Mouse (Mus musculus) liver, embryonic 12.5 days (tissue): ENCODE data around the gene Ctnnb1. TPM values are rescaled to one million over a fixed set of nuclear protein-coding genes. Genes with fewer than 3 reads are reported as not detected.

ENCODE experiments used
- ATAC-seq: fragments of 200-750 bp; cut with Nextera tagmentation; 2 replicates; pipeline ENCODE4 v1.8.0; 2017; ENCODE audit warnings: moderate number of reproducible peaks, mild to moderate bottlenecking, moderate library complexity
- H3K27ac ChIP-seq: fragments of 300-500 bp; sonication (generic); 2 replicates; pipeline ENCODE4 v1.5.1; 2016; ENCODE audit warnings: mild to moderate bottlenecking
- H3K27me3 ChIP-seq: fragments of 300-500 bp; sonication (generic); replicated peaks from 2 replicates; pipeline ENCODE4 v1.6.1; 2016; ENCODE audit warnings: mild to moderate bottlenecking, moderate library complexity
- H3K36me3 ChIP-seq: fragments of 300-500 bp; sonication (generic); 2 replicates; pipeline ENCODE4 v1.6.1; 2016; ENCODE audit warnings: mild to moderate bottlenecking, moderate library complexity
- H3K4me1 ChIP-seq: fragments of 300-500 bp; sonication (generic); 2 replicates; pipeline ENCODE4 v1.6.1; 2016
- H3K4me2 ChIP-seq: fragments of 300-500 bp; sonication (generic); 2 replicates; pipeline ENCODE4 v1.6.1; 2016; ENCODE audit warnings: mild to moderate bottlenecking, moderate library complexity
- H3K4me3 ChIP-seq: fragments of 300-500 bp; sonication (generic); 2 replicates; pipeline ENCODE4 v1.5.1; 2016; ENCODE audit warnings: mild to moderate bottlenecking, moderate library complexity
- H3K9ac ChIP-seq: fragments of 300-500 bp; sonication (generic); 2 replicates; pipeline ENCODE4 v1.6.1; 2016; ENCODE audit warnings: mild to moderate bottlenecking, moderate library complexity
- H3K9me3 ChIP-seq: fragments of 300-500 bp; sonication (generic); replicated peaks from 2 replicates; pipeline ENCODE4 v1.6.1; 2016; ENCODE audit warnings: mild to moderate bottlenecking, moderate library complexity
- WGBS: fragments of 180-500 bp; shearing (Covaris S2); methylation state at CpG from one replicate; pipeline ENCODE4 v1.1.7; 2016; ENCODE audit not compliant: insufficient replicate concordance; 5-methylcytosine and 5-hydroxymethylcytosine counted together
- polyA plus RNA-seq: library from polyadenylated mRNA; unstranded; fragments of >200 nt; fragmentation: Nextera tagmentation; extraction: Ambion mirVana; gene quantifications from 2 replicates; pipeline ENCODE4 v1.2.1, GENCODE M21; 2016

Gene Ctnnb1
- polyA plus RNA-seq, 1 experiment from 2014 or later: 158 TPM

DNA sequence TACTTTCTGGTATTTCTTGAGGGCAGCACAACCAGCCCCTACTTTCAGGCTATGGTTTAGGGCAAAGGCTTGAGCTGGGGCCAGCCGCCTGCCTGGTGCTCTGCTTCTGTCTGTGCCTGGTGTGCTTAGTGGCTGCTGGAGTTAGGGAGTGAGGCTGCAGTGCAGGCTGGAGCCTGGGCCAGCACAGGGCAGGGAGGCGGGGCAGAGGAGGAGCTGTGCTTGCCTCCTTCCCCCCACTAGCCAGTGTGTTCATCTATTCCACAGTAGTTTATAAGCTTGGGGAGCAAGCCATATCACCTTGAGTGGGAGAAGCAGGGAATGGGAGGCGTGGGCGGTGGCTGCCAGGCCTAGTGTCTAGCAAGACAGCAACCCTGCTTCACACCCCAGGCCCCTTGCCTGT, 34.1 kb downstream of the Ctnnb1 start:
- Histone ChIP-seq H3K9me3 (no peaks in the 10 kb centered on the region), H3K36me3 (peaks cover 100% of the 10 kb centered on the region), H3K4me1 (peaks cover 38% of the 10 kb centered on the region)

DNA sequence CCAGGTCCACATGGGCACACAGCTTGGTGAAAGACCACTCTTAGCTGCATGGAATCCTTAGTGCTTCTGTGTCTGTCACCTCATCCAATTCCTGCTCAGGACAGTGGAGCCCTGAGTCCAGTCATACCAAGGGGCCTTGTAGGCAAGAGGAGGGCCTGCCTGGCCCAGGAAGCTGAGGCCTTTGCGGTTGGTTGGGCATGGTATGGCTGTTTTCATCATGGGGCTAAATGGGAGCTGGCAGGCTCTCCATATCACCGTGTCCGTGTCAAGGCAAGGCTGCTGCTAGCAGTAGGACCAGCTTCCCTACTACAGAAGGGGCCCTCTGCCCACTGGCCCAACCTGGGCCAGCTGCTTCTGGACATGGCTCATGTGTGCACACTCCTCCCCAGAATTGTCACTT, 34.7 kb downstream of the Ctnnb1 start:
- H3K36me3 ChIP-seq: peaks cover 100% of the 10 kb centered on the region
- no peak overlapping the region for H3K4me3 ChIP-seq
- H3K27ac ChIP-seq: no peak overlapping the region
- H3K9me3 ChIP-seq: no peaks in the 10 kb centered on the region
- no peak for ATAC-seq
- H3K27me3 ChIP-seq: no peaks in the 10 kb centered on the region
- no peak overlapping the region for H3K9ac ChIP-seq
- peaks cover 38% of the 10 kb centered on the region for H3K4me1 ChIP-seq
- WGBS: 87% methylated on average over 3 of the region's 3 CpGs
- no peak overlapping the region for H3K4me2 ChIP-seq

More for the DNA sequence above, 34.1 kb downstream of the Ctnnb1 start:
- Histone ChIP-seq H3K4me3 (no peak overlapping the region), H3K4me2 (no peak overlapping the region), H3K27me3 (no peaks in the 10 kb centered on the region), H3K9ac (no peak overlapping the region), H3K27ac (0 out of 2 replicates have a peak overlapping the region, but pooled peaks have one; percentile 8)
- 87% methylated on average over 4 of the region's 4 CpGs for WGBS
- no peak for ATAC-seq

DNA sequence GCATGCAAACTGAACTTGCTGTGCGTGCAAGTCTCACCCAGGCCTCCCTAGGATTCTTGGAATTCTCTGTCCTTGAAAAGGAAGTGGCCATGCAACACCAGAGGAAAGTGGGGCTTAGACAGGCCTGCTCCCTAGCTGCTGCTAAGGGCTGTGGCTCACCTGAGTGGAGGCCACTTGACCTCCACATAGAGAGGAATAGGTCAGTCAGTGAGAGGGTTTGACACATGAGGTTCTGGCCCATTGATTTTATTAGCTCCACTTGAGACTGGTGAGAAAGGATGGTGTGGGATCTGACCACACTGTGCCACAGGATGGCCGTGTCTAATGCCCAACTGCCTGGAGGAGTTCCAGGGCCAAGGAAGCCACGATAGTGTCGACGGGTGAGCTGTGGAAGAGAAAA, 35.2 kb downstream of the Ctnnb1 start:
- H3K27me3 ChIP-seq: no peaks in the 10 kb centered on the region
- WGBS: 84% methylated on average over 5 of the region's 5 CpGs
- H3K4me1 ChIP-seq: peaks cover 38% of the 10 kb centered on the region
- no peak overlapping the region for H3K27ac ChIP-seq
- peaks cover 100% of the 10 kb centered on the region for H3K36me3 ChIP-seq
- no peaks in the 10 kb centered on the region for H3K9me3 ChIP-seq
- no peak overlapping the region for H3K4me2 ChIP-seq
- H3K4me3 ChIP-seq: no peak overlapping the region
- H3K9ac ChIP-seq: no peak overlapping the region
- no peak for ATAC-seq

DNA sequence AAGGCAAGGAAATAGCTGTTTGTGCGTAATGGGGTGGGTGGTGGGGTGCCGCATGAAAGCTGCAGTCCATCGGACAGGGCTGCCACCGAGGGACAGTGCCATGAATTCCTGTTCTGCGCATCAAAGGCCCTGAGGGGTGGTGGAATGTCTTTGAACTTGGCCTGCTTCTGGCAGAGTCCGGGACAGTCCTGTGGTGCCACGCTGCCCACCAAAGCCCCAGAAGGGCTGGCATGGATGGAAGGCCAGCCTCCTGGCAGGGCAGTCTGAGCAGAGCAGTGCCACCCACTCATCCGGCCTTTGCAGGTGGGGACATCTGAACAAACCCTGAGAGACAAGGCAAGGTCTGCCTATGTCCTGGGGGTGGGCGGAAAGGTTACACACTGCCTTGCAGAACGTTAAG, 36.0 kb downstream of the Ctnnb1 start:
- Histone ChIP-seq H3K36me3 (peaks cover 98% of the 10 kb centered on the region), H3K27ac (no peak overlapping the region), H3K4me1 (peaks cover 33% of the 10 kb centered on the region), H3K4me2 (no peak overlapping the region), H3K9me3 (no peaks in the 10 kb centered on the region), H3K9ac (no peak overlapping the region), H3K27me3 (no peaks in the 10 kb centered on the region), H3K4me3 (no peak overlapping the region)
- ATAC-seq: no peak
- 88% methylated on average over 10 of the region's 10 CpGs for WGBS

DNA sequence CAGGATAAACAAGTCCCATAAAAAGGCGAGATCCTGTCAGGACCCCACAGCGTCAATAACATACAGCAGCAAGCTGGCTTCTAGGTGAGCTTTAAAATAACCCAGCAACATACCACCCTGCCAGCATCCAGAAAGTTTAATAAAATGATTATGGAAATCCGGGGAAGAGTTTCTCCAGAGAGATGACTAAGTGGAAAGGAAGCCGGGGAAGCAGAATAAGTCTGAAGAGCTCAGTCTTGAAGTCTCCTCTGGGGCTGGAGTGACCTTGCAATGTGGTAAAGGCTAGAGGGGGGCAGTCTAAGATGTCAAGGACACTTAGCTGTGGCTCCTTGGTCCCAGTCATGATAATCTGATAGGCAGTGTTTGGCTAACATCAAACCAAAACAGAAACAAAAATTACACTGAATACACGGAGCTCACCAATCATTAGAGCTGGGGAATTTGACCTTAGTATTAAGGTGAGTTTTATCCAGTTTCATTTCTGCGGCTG, 44.1 kb downstream of the Ctnnb1 start:
- Histone ChIP-seq H3K4me2 (no peak overlapping the region), H3K9ac (no peak overlapping the region), H3K4me3 (no peak overlapping the region), H3K4me1 (no peaks in the 10 kb centered on the region), H3K36me3 (peaks cover 18% of the 10 kb centered on the region), H3K27me3 (no peaks in the 10 kb centered on the region), H3K27ac (no peak overlapping the region), H3K9me3 (no peaks in the 10 kb centered on the region)
- no peak for ATAC-seq
- WGBS: 67% methylated on average over 6 of the region's 6 CpGs

DNA sequence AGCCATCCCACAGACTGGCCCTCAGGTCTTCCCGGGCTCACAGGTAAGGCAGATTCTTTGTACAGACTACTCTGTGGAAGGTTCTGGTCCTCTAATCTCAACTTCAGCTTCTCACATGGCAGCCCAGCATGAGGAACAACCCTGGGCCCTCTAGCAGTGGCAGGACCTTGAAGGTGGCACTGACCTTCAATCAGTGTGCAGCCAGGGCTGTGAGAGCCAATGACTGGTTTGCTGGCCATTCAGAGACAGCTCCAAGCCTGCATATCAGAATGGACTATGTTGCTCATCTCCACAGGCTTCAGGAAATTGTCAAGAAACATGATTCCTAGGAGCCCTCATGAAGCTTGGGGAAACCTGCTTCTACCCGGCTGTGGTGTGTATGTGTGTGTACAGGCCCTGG, 45.2 kb downstream of the Ctnnb1 start:
- Histone ChIP-seq H3K27ac (no peak overlapping the region), H3K4me3 (no peak overlapping the region), H3K36me3 (peaks cover 6% of the 10 kb centered on the region), H3K4me1 (no peaks in the 10 kb centered on the region), H3K9me3 (no peaks in the 10 kb centered on the region), H3K4me2 (no peak overlapping the region), H3K9ac (no peak overlapping the region), H3K27me3 (no peaks in the 10 kb centered on the region)
- no peak for ATAC-seq
- 73% methylated on average over 2 of the region's 2 CpGs for WGBS

DNA sequence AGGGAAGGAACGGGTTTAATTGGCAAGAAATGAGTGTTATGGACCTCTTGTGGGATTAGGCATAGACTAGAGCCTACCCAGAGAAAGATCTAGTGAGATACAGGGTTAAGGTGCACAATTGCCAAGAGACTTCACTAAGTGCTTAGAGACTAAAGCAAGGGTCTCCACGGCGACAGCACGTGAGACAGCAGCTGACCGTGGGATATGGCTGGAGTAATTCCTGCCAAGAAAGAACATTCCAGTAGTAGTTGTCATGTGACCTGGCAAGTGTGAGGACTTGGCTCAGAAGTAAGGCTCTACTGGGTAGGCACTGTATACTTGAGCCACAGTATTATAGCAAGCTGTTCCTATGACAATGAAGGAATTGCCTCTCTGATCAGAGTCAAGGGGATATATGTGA, 47.1 kb downstream of the Ctnnb1 start:
- H3K4me1 ChIP-seq: no peaks in the 10 kb centered on the region
- H3K9ac ChIP-seq: no peak overlapping the region
- H3K4me3 ChIP-seq: no peak overlapping the region
- no peaks in the 10 kb centered on the region for H3K27me3 ChIP-seq
- no peaks in the 10 kb centered on the region for H3K36me3 ChIP-seq
- 75% methylated on average over 5 of the region's 5 CpGs for WGBS
- no peak overlapping the region for H3K4me2 ChIP-seq
- no peaks in the 10 kb centered on the region for H3K9me3 ChIP-seq
- no peak for ATAC-seq
- H3K27ac ChIP-seq: no peak overlapping the region

DNA sequence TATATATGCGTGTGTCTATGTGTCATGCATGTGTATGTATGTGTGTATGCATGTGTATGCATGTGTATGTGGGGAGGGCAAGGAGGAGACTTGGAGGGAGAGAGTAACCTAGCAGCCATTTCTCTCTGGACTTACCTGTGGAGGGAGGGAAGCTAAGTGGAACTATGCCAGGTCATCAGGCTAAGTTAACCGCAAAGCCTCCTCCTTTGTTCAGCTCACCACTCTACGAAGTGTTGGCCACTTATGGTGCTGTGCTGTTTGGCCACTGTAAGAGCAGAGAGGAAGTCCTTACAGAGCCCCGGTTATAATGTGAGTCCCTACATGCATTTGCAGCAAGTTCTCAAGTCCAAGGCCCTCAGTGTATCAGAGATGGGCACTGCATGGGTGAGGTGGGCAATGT, 47.8 kb downstream of the Ctnnb1 start:
- no peak for ATAC-seq
- Histone ChIP-seq H3K27ac (no peak overlapping the region), H3K9me3 (no peaks in the 10 kb centered on the region), H3K4me3 (no peak overlapping the region), H3K4me1 (no peaks in the 10 kb centered on the region), H3K27me3 (no peaks in the 10 kb centered on the region), H3K9ac (no peak overlapping the region), H3K36me3 (no peaks in the 10 kb centered on the region), H3K4me2 (no peak overlapping the region)
- 70% methylated on average over 4 of the region's 4 CpGs for WGBS

DNA sequence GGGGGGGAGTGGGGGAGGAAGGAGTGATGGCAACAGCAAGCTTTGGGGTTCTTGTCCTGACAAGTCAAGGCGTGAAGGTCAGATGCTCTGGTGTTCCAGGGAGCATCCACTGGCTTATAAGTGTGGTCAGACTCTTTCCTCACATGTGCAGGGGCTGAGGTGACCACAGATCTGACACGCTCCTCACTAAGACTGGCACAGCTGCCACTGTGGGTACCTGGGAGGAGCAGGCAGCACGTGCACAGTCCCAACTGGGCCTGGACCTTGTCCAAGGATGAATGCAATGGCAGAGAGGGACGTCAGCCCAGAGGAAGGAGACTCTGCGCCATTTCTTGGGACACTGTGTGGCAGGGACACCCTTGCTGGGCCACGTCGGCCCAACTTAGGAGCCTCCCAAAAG, 52.8 kb downstream of the Ctnnb1 start:
- 67% methylated on average over 7 of the region's 7 CpGs for WGBS
- Histone ChIP-seq H3K9me3 (no peaks in the 10 kb centered on the region), H3K9ac (no peak overlapping the region), H3K27ac (no peak overlapping the region), H3K4me3 (no peak overlapping the region), H3K4me2 (no peak overlapping the region), H3K36me3 (no peaks in the 10 kb centered on the region), H3K27me3 (no peaks in the 10 kb centered on the region), H3K4me1 (peaks cover 29% of the 10 kb centered on the region)
- no peak for ATAC-seq

DNA sequence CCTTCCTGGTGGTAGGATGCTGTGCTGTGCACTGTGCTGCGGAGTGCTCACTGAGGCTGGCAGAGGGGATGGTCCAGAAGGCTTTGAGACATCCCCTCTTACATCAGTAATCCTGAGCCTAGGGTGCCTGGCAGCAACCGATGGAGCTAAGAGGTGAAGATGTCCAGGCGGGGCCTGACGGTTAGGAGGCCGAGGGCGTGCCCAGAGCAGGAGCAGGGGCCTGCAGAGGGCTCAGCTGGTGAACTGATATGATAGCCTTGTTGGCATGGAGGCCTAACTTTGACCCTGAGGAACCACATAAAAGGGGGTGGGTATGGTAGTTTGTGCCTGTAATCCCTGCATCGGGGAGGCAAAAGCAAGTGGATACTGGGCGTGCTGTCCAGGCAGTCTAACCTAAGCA, 54.8 kb downstream of the Ctnnb1 start:
- Histone ChIP-seq H3K27me3 (no peaks in the 10 kb centered on the region), H3K9ac (no peak overlapping the region), H3K4me3 (no peak overlapping the region), H3K4me1 (peaks cover 29% of the 10 kb centered on the region), H3K36me3 (no peaks in the 10 kb centered on the region), H3K9me3 (no peaks in the 10 kb centered on the region), H3K4me2 (no peak overlapping the region), H3K27ac (no peak overlapping the region)
- ATAC-seq: peak; percentile 50
- whole genome bisulfite sequencing: 74% methylated on average over 8 of the region's 8 CpGs

DNA sequence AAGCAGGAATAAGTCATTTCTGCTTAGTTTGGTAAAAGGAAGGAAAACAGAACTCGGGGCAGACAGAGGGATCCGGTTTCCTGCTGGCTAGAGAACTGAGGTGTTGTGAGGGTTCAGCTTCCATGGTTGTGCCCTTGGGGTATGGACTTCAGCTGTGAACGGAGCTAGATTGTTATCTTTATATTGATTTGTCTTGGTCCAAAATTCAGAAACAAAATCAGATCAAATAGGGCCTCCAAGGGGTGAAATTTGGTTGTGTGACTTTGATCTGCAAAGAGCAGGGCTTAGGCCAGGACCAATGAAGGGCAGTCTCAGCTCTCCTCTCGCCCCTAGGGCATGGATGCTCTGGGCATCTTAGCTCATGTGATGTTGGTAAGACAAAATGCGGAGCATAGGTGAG, 55.5 kb downstream of the Ctnnb1 start:
- ATAC-seq: no peak
- Histone ChIP-seq H3K9ac (no peak overlapping the region), H3K27ac (no peak overlapping the region), H3K4me1 (peaks cover 29% of the 10 kb centered on the region), H3K4me2 (no peak overlapping the region), H3K4me3 (no peak overlapping the region), H3K27me3 (no peaks in the 10 kb centered on the region), H3K9me3 (no peaks in the 10 kb centered on the region), H3K36me3 (no peaks in the 10 kb centered on the region)
- WGBS: 63% methylated on average over 5 of the region's 5 CpGs

DNA sequence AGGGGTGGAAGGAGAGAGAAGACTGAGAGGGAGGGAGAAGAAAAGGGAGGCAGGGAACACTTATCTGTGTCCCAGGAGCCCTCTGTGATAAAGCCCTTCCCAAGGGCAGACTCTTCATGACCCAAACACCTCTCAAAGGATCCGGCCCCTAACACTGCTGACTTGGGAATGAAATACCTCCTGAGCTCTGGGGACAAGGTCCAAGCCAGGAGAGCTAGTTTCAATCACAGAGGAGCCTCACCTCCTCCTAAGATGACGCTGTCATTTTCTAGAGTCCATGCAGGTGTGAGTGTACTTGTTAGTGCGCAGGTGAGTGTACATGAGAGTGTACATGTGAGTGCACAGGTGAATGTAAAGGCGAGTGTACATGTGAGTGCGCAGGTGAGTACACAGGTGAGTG, 56.0 kb downstream of the Ctnnb1 start:
- peaks cover 29% of the 10 kb centered on the region for H3K4me1 ChIP-seq

DNA sequence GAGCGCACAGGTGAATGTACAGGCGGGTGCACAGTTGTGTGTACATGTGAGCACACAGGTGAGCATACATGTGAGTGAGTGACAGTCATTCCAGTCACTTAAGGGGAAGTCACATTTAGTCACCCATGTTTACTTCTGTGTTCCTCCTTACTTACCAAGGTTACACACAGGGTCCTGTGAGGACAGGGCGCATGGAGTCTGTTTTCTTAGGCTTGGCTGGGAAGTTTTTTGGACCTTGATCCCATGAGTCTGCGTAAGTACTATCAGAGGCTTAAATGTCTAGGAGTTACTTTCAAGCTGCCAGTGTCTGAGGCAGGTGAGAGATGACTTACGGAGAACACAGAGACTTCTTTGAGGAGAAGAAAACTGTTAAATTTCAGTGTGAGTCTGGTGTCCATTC, 56.5 kb downstream of the Ctnnb1 start:
- Histone ChIP-seq H3K27me3 (no peaks in the 10 kb centered on the region), H3K4me3 (no peak overlapping the region), H3K4me2 (no peak overlapping the region), H3K36me3 (no peaks in the 10 kb centered on the region), H3K4me1 (peaks cover 29% of the 10 kb centered on the region), H3K9ac (no peak overlapping the region), H3K27ac (no peak overlapping the region), H3K9me3 (no peaks in the 10 kb centered on the region)
- WGBS: 72% methylated on average over 5 of the region's 5 CpGs
- ATAC-seq: no peak

More for the DNA sequence above, 56.0 kb downstream of the Ctnnb1 start:
- H3K27ac ChIP-seq: no peak overlapping the region
- H3K4me2 ChIP-seq: no peak overlapping the region
- no peak for ATAC-seq
- H3K9me3 ChIP-seq: no peaks in the 10 kb centered on the region
- no peak overlapping the region for H3K4me3 ChIP-seq
- H3K9ac ChIP-seq: no peak overlapping the region
- no peaks in the 10 kb centered on the region for H3K36me3 ChIP-seq
- 83% methylated on average over 5 of the region's 5 CpGs for WGBS
- H3K27me3 ChIP-seq: no peaks in the 10 kb centered on the region
